Mouse (Mus musculus) 3T3-L1 (cell line): Measurements from ENCODE around the gene Tfb2m.

Source experiments
- DNase-seq: peaks from one replicate; pipeline ENCODE4 v3.0.0-alpha.2; 2015; ENCODE audit warnings: low read depth, low spot score

Gene Tfb2m

DNA sequence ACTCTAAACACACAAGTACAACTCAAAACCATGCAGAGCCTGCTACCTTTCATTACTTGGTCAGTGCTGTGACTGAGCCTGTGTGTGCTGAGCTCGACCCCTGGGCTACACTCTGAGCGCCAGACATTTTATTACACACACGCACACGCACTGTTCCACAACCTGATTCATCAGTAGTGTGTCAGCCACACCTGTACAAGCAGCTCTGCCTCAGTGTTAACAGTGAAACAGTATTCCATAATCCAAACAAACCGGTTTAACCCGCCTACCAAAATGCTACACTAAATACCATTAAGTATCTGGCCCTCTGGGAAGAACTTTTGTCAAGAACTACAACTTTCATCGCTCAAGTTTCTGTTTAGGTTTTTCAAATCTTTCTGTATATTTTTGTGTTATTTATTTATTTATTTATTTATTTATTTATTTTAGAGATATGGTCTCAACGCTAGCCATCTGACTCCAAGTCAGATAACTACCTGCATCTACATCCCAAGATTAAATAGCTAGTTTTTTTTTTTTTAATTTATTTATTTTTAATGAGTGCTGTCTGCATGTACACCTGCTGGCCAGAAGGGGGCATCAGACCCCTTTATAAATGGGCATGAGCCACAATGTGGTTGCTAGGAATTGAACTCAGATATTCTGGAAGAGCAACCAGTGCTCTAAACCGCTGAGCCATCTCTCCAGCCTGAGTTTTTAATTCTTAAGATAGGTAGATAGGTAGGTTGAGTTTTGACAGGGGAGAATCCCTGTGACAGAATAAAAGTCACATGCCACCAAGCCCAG lies 39.3 kb downstream of the Tfb2m start:
- DNase-seq = peak; percentile 71

DNA sequence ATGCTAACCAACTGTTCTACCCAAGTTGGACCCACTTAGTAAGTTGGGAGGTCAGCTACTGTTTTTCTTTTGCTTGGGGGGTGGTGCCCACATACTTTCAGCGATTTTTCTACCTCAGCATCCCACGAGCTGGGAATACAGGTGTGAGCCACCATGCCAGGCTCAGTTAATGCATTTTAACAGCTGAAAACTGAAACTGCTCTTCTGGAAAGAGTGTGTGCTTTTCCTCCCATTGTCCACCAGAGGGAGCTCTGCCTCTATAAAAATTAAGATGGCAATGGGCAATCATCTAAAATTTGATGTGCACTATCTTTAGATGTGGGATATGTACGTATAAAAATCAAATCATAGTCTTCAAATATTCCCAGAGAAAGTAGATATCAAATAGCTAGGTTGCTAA lies 43.5 kb downstream of the Tfb2m start:
- DNase-seq = peak; percentile 68

DNA sequence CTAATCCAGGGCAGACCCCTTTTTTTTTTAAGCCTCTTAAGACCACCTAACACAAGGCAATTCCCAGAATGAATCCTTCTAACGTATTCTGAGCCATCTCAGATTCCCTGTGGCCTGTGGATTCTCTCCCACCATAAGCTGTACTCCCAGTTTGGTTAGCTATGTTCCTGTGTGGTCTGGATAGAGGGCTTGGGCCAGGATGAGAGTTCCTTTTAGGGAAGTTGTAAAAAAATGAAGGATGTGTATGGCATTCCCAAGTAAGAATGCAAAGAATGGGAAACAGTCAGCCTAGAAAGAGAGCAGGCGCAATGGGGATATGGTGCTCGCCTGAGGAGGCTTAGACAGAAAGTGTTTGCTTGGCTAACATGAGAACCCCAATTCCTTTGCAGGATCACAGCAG lies 46.8 kb downstream of the Tfb2m start:
- DNase-seq = no peak

DNA sequence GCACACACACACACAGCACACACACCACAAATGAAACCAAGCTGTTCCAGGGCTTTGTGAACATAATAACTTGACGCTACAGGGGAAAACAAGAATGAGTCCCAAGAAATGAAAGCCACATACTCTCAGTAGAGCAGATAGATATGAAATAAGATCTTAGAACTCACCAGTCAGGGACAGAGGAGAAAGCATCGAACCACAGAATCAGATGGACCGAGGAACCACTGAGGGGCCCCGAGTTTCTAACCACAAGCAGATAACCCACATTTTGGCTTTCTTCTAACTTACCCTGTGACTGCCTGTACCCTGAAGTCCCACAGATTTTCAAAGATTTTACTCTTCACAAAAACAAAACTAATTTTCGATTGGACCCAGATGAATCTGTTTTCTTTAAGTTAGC lies 53.2 kb downstream of the Tfb2m start:
- DNase-seq = no peak

DNA sequence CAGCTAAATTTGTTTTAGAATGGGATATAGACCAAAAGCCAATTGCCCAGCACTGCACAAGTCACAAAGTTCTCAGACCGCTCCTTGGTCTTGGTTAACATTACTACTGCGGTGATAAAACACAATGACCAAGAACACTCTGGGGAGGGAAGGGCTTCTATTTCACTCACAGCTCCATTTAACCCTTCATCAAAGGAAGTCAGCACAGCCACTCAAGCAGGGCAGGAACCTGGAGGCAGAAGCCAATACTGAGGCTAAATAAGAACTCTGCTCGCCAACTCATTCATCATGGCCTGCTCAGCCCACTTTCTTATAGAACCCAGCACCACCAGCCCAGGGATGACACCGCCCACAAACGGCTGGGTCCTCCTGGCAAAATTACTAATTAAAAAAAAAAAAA lies 57.5 kb downstream of the Tfb2m start:
- DNase-seq = no peak

GRCm38 (mm10) chr1:179487990-179488389 lies 58.1 kb downstream of the Tfb2m start:
- DNase-seq = no peak

DNA sequence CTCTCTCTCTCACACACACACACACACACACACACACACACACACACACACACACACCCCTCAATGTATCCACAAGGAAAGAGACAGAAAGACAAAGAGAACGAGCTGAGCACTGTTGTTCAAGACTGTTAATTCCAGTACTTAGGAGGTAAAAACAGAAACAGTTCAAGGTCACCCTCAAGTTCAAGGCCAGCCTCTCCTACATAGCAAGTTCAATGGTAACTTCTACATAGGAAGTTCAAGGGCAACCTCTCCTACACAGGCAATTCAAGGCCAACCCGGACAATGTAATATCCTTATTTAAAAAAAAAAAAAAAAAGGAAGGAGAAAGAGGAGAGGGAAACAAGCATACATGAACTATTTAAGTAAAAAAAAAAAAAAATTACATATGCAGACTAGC lies 58.8 kb downstream of the Tfb2m start:
- no peak for DNase-seq

GRCm38 (mm10) chr1:179485784-179486540 lies 60.1 kb downstream of the Tfb2m start:
- DNase-seq = no peak

DNA sequence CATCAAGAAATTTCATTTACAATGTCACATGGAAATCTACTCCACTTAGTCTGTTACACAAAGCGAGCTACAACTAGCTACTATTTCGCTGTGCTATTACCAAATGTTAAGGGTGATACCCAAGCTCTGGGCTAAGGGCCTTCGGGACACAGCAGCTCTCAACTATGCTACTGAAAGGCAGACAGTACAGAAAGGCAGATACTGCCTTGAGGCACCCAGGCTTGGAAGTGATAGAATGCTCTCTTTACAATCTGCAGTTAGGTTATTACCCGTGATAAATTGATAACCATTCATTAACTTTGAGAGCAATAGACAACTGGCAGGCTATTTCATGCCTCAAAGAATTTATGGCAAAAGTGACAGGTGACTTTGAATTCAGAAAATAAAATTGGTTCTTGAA lies 65.2 kb downstream of the Tfb2m start:
- DNase-seq = no peak
